Mouse (Mus musculus): ENCODE results near the gene Zfp385a. TPM values are rescaled to one million over a fixed set of nuclear protein-coding genes. Genes with fewer than 3 reads are reported as not detected.
A peak's percentile ranks its signal among the peaks of the same experiment; 100 is the strongest.

Gene Zfp385a
- total and polyA plus RNA-seq, 3 experiments = 1.2 to 59.9 (median 2.7) TPM

GRCm38 (mm10) chr15:103356130-103356529 is 16.2 kb upstream of the Zfp385a start:
- Histone ChIP-seq H3K4me2 (ENCODE audit: insufficient read depth, low read depth, poor library complexity, severe bottlenecking) (0 out of 2 replicates have a peak overlapping the region, but pooled peaks have one; percentile 5), H3K36me3 (replicated peaks in 1 of 2; ENCODE audit: control insufficient read depth in 1 of 2, insufficient read depth in 1 of 2, low read length in 1 of 2) (peaks cover 0 to 6% of the 10 kb centered on the region in 2 experiments), H3K27me3 (replicated peaks) (no peaks in the 10 kb centered on the region), H3K27ac (ENCODE audit: insufficient read depth, low read depth) (0 out of 2 replicates have a peak overlapping the region, but pooled peaks have one; percentile 2), H3K9ac (ENCODE audit: insufficient read depth, low read depth) (no peak overlapping the region), H3K79me2 (replicated peaks; ENCODE audit: control insufficient read depth, extremely low read depth, insufficient read depth, poor library complexity, severe bottlenecking) (no peaks in the 10 kb centered on the region), H3K4me1 (ENCODE audit: control insufficient read depth in 1 of 2, insufficient read depth in 2 of 2) (peaks cover 30 to 83% of the 10 kb centered on the region in 2 experiments), H3K9me3 (replicated peaks; ENCODE audit: low read length) (no peaks in the 10 kb centered on the region), H3K4me3 (replicated peaks in 1 of 3; ENCODE audit: low read depth in 2 of 3, low read length in 2 of 3, poor library complexity in 1 of 3) (no peak overlapping the region)
- in situ Hi-C loops (cut with MboI; ENCODE audit: low pct_ligation_motif_present, low pct_unique_long_range_greater_than_20kb, low sequenced_read_pairs) = no loop called here
- TF ChIP-seq TCF12 (IDR thresholded peaks at IDR 0.05; ENCODE audit: low read depth, low read length) (0 out of 2 replicates have a peak, but pooled peaks have one; percentile 40), BHLHE40 (IDR thresholded peaks at IDR 0.05; ENCODE audit: low read depth, low read length) (no peak), SMC3 (IDR thresholded peaks at IDR 0.05; ENCODE audit: low read depth, low read length) (no peak), POLR2A (IDR thresholded peaks at IDR 0.05; ENCODE audit: low read depth, low read length) (0 out of 2 replicates have a peak, but pooled peaks have one; percentile 23), ZC3H11A (IDR thresholded peaks at IDR 0.05; ENCODE audit: low read depth, low read length) (no peak), JUND (conservative IDR thresholded peaks at IDR 0.05; ENCODE audit: low read depth, low read length) (no peak), POLR2AphosphoS2 (IDR thresholded peaks at IDR 0.05; ENCODE audit: low read depth, low read length) (no peak), GABPA (IDR thresholded peaks at IDR 0.05; ENCODE audit: insufficient replicate concordance, low read depth, low read length) (no peak), ZMIZ1 (IDR thresholded peaks at IDR 0.05; ENCODE audit: low read depth, low read length) (no peak), NELFE (IDR thresholded peaks at IDR 0.05; ENCODE audit: low read depth, low read length) (0 out of 2 replicates have a peak, but pooled peaks have one; percentile 29)
- dilution Hi-C loops (cut with MboI; ENCODE audit: extremely low pct_ligation_motif_present, extremely low pct_unique_long_range_greater_than_20kb, low sequenced_read_pairs) = no loop called here
- DNase-seq (ENCODE audit: extremely low read depth) = peak; percentile 55

DNA sequence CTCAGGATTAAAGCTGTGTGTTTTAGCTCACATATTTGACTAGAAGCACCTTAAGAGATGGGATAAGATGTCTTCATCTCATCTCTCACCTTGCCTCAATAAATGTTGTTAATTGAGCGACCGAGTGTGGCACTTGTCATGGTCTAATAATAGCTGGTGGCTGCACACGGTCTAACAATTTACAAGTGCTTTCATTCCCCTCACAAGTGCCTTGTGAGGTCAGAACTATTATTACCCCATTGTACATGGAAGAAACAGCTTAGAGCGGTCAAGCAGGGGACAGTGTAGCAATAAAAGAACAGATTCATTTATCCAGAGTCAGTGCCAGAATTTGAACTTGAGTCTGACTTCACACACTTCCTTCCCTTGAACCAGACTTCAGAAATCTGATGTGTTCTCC is 15.5 kb upstream of the Zfp385a start:
- no peaks in the 10 kb centered on the region for H3K9me3 ChIP-seq (replicated peaks; ENCODE audit: low read length)
- dilution Hi-C loops (cut with MboI; ENCODE audit: extremely low pct_ligation_motif_present, extremely low pct_unique_long_range_greater_than_20kb, low sequenced_read_pairs) = no loop called here
- peaks cover 0 to 12% of the 10 kb centered on the region in 2 experiments for H3K36me3 ChIP-seq (replicated peaks in 1 of 2; ENCODE audit: control insufficient read depth in 1 of 2, insufficient read depth in 1 of 2, low read length in 1 of 2)
- no peak for DNase-seq (ENCODE audit: extremely low read depth)
- H3K79me2 ChIP-seq (replicated peaks; ENCODE audit: control insufficient read depth, extremely low read depth, insufficient read depth, poor library complexity, severe bottlenecking) = no peaks in the 10 kb centered on the region
- in situ Hi-C loops (cut with MboI; ENCODE audit: low pct_ligation_motif_present, low pct_unique_long_range_greater_than_20kb, low sequenced_read_pairs) = no loop called here
- no peaks in the 10 kb centered on the region for H3K27me3 ChIP-seq (replicated peaks)
- H3K4me3 ChIP-seq (replicated peaks in 1 of 3; ENCODE audit: low read depth in 2 of 3, low read length in 2 of 3, poor library complexity in 1 of 3) = no peak overlapping the region
- TF ChIP-seq MEF2A (IDR thresholded peaks at IDR 0.05; ENCODE audit: borderline replicate concordance, low read depth, low read length) = peak; percentile 89
- TF ChIP-seq EP300 (IDR thresholded peaks at IDR 0.05; ENCODE audit: low read length) = peak; percentile 3; the same call in 1 of the 2 replicates
- no peak for TF ChIP-seq NRF1 (IDR thresholded peaks at IDR 0.05; ENCODE audit: low read depth, low read length)
- H3K27ac ChIP-seq (ENCODE audit: insufficient read depth, low read depth) = 0 out of 2 replicates have a peak overlapping the region, but pooled peaks have one; percentile 2
- H3K4me2 ChIP-seq (ENCODE audit: insufficient read depth, low read depth, poor library complexity, severe bottlenecking) = 0 out of 2 replicates have a peak overlapping the region, but pooled peaks have one; percentile 5
- no peak overlapping the region for H3K9ac ChIP-seq (ENCODE audit: insufficient read depth, low read depth)
- H3K4me1 ChIP-seq (ENCODE audit: control insufficient read depth in 1 of 2, insufficient read depth in 2 of 2) = peaks cover 29 to 80% of the 10 kb centered on the region in 2 experiments

- no peak overlapping the region for H3K4me2 ChIP-seq (ENCODE audit: insufficient read depth, low read depth, poor library complexity, severe bottlenecking)
- in situ Hi-C loops (cut with MboI; ENCODE audit: low pct_ligation_motif_present, low pct_unique_long_range_greater_than_20kb, low sequenced_read_pairs) = loop anchor here (5.0 kb wide), 2 partner anchors 33 to 88 kb away; no protein-coding TSS in a partner anchor
- DNase-seq (ENCODE audit: extremely low read depth) = no peak
- H3K4me3 ChIP-seq (replicated peaks in 1 of 3; ENCODE audit: low read depth in 2 of 3, low read length in 2 of 3, poor library complexity in 1 of 3) = no peak overlapping the region
- TF ChIP-seq IRF4 (IDR thresholded peaks at IDR 0.05; ENCODE audit: low read depth, low read length) = 0 out of 2 replicates have a peak, but pooled peaks have one; percentile 18
- TF ChIP-seq ETS1 (conservative IDR thresholded peaks at IDR 0.05; ENCODE audit: low read depth, low read length) = no peak
- no peak for TF ChIP-seq ZKSCAN1 (IDR thresholded peaks at IDR 0.05; ENCODE audit: borderline replicate concordance, low read depth, low read length)
- no peaks in the 10 kb centered on the region for H3K9me3 ChIP-seq (replicated peaks; ENCODE audit: low read length)
- peaks cover 0 to 14% of the 10 kb centered on the region in 2 experiments for H3K36me3 ChIP-seq (replicated peaks in 1 of 2; ENCODE audit: control insufficient read depth in 1 of 2, insufficient read depth in 1 of 2, low read length in 1 of 2)
- no peak overlapping the region for H3K9ac ChIP-seq (ENCODE audit: insufficient read depth, low read depth)
- H3K27ac ChIP-seq (ENCODE audit: insufficient read depth, low read depth) = no peak overlapping the region
- peaks cover 29 to 79% of the 10 kb centered on the region in 2 experiments for H3K4me1 ChIP-seq (ENCODE audit: control insufficient read depth in 1 of 2, insufficient read depth in 2 of 2)
- H3K27me3 ChIP-seq (replicated peaks) = no peaks in the 10 kb centered on the region
- no peaks in the 10 kb centered on the region for H3K79me2 ChIP-seq (replicated peaks; ENCODE audit: control insufficient read depth, extremely low read depth, insufficient read depth, poor library complexity, severe bottlenecking)
- dilution Hi-C loops (cut with MboI; ENCODE audit: extremely low pct_ligation_motif_present, extremely low pct_unique_long_range_greater_than_20kb, low sequenced_read_pairs) = no loop called here
Measured at GRCm38 (mm10) chr15:103354690-103355089, 14.8 kb upstream of the Zfp385a start.

Measured in CH12.LX (cell line).